Mouse (Mus musculus): ENCODE data around the gene Bcl2.

GRCm38 (mm10) chr1:106562751-106563150 is 151.3 kb downstream of the Bcl2 start:
- TF ChIP-seq POLR2A (IDR thresholded peaks at IDR 0.05; ENCODE audit: control insufficient read depth, extremely low read depth, insufficient read depth, low read length, poor library complexity) (no peak), CTCF (IDR thresholded peaks at IDR 0.05; ENCODE audit: borderline replicate concordance, control insufficient read depth, extremely low read depth, insufficient read depth, low read length, poor library complexity) (no peak)

Measured in thymus, adult 2 months (tissue).